ENCODE assay signal across 8 mouse cellular contexts in the genomic region with DNA sequence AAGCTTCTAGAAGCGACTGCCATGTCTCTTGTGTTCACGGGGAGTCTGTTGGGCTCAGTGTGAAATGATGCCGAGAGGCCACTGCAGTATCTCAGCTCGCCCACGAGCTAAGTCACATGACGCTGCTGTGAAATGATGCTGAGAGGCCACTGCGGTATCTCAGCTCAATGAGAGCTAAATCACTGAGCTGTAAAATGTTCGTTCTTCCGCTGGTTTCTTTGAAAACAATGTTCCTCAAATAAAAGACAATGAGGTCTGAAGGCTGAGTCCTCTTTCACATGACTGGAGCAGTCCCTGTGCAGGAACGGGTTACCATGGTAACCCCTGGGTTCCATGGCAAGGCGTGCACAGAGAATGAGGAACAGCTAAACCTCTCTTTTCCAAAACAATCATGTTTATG. TPM values are rescaled to one million over a fixed set of nuclear protein-coding genes. Genes with fewer than 3 reads are reported as not detected.
DNase-seq lines count a peak whose midpoint lies in the region; ATAC-seq lines count a peak whose summit lies in the region.

No protein-coding gene starts in this region.

- 33% methylated on average over 11 of the region's 11 CpGs for WGBS in forebrain, embryonic 10.5 days
- WGBS in neural tube, embryonic 14.5 days, result 9% methylated on average over 11 of the region's 11 CpGs
- WGBS in limb, embryonic 10.5 days, result 81% methylated on average over 11 of the region's 11 CpGs

- ATAC-seq in neural tube, embryonic 14.5 days (ENCODE audit: low read depth), result peak; percentile 94

- peak overlapping the region; percentile 34 for H3K4me3 ChIP-seq in forebrain, embryonic 10.5 days
- H3K4me3 ChIP-seq in neural tube, embryonic 14.5 days (ENCODE audit: low read depth, low read length), result peak overlapping the region; percentile 17; the same call in 1 of the 2 replicates
- H3K4me3 ChIP-seq in limb, embryonic 10.5 days, result no peak overlapping the region

- H3K27ac ChIP-seq in forebrain, embryonic 10.5 days, result peak overlapping the region; percentile 76
- H3K27ac ChIP-seq in neural tube, embryonic 14.5 days (ENCODE audit: low read depth, low read length), result peak overlapping the region; percentile 80
- no peak overlapping the region for H3K27ac ChIP-seq in limb, embryonic 10.5 days

- peak overlapping the region; percentile 17; the same call in 1 of the 2 replicates for H3K9ac ChIP-seq in neural tube, embryonic 14.5 days (replicated peaks; ENCODE audit: low read depth, low read length)

- peaks cover 7% of the 10 kb centered on the region; the same call in 1 of the 2 replicates for H3K27me3 ChIP-seq in forebrain, embryonic 10.5 days (ENCODE audit: poor library complexity, severe bottlenecking)
- no peaks in the 10 kb centered on the region for H3K27me3 ChIP-seq in neural tube, embryonic 14.5 days (ENCODE audit: control insufficient read depth, insufficient read depth, low read length)
- H3K27me3 ChIP-seq in limb, embryonic 10.5 days (ENCODE audit: low read depth, poor library complexity, severe bottlenecking), result no peaks in the 10 kb centered on the region

- H3K4me1 ChIP-seq in forebrain, embryonic 10.5 days, result peaks cover 39% of the 10 kb centered on the region
- H3K4me1 ChIP-seq in neural tube, embryonic 14.5 days (ENCODE audit: control insufficient read depth, insufficient read depth, low read length), result peaks cover 6% of the 10 kb centered on the region; the same call in 1 of the 2 replicates
- no peaks in the 10 kb centered on the region for H3K4me1 ChIP-seq in limb, embryonic 10.5 days

- no peaks in the 10 kb centered on the region for H3K36me3 ChIP-seq in forebrain, embryonic 10.5 days (replicated peaks)
- no peaks in the 10 kb centered on the region for H3K36me3 ChIP-seq in neural tube, embryonic 14.5 days (ENCODE audit: control insufficient read depth, insufficient read depth, low read length)
- H3K36me3 ChIP-seq in limb, embryonic 10.5 days, result no peaks in the 10 kb centered on the region

- peak; percentile 32 for DNase-seq in cerebellum, adult 11 months
- DNase-seq in forebrain, embryonic 10.5 days (ENCODE audit: extremely low spot score, low spot score), result peak; percentile 46
- peak; percentile 45 for DNase-seq in layer of hippocampus, postnatal 10 days (ENCODE audit: low spot score in 2 of 2)
- no peak for DNase-seq in urinary bladder, adult 2 months (ENCODE audit: low spot score)
- DNase-seq in gastrocnemius, adult 8-10 months (ENCODE audit: low spot score in 2 of 2), result no peak
- no peak for DNase-seq in limb, embryonic 10.5 days (ENCODE audit: low spot score)
- DNase-seq in T-cell, adult 2 months (ENCODE audit: low spot score), result no peak

- no peaks in the 10 kb centered on the region for H3K9me3 ChIP-seq in forebrain, embryonic 10.5 days
- no peaks in the 10 kb centered on the region for H3K9me3 ChIP-seq in neural tube, embryonic 14.5 days (ENCODE audit: control insufficient read depth, low read length)
- H3K9me3 ChIP-seq in limb, embryonic 10.5 days (replicated peaks), result no peaks in the 10 kb centered on the region

- H3K4me2 ChIP-seq in neural tube, embryonic 14.5 days (ENCODE audit: low read depth, low read length), result peak overlapping the region; percentile 39

RNA-seq across cellular contexts. Expression of a gene that starts 11.5 kb away (rescaled TPM):
- polyA plus RNA-seq in forebrain, embryonic 10.5 days (2016; fragmentation: Nextera tagmentation; extraction: Ambion mirVana), result 1.9 and 2.1 TPM in 2 replicates
- 100 to 1,000 TPM; 122 TPM for total RNA-seq in layer of hippocampus, postnatal 10 days (2021)
- 29.4 and 31.1 TPM in 2 replicates for polyA plus RNA-seq in neural tube, embryonic 14.5 days (2014; fragmentation: Nextera tagmentation; extraction: Ambion mirVana)
- polyA plus RNA-seq in urinary bladder, adult 2 months (2012; rRNA removed), result 5.6 and 5.9 TPM in 2 replicates
- under 1 TPM; 0.31 to 0.51 (median 0.32) TPM for total RNA-seq in gastrocnemius, adult 8-10 months (2022)
- 0.38 and 0.50 TPM in 2 replicates for polyA plus RNA-seq in limb, embryonic 10.5 days (2016; fragmentation: Nextera tagmentation; extraction: Ambion mirVana)

RNA-seq across cellular contexts. Expression of a gene that starts 50.0 kb away (rescaled TPM):
- 11.9 and 12.4 TPM in 2 replicates for polyA plus RNA-seq in forebrain, embryonic 10.5 days (2016; fragmentation: Nextera tagmentation; extraction: Ambion mirVana)
- total RNA-seq in layer of hippocampus, postnatal 10 days (2021), result 10 to 100 TPM; 53.0 to 58.5 TPM
- polyA plus RNA-seq in neural tube, embryonic 14.5 days (2014; fragmentation: Nextera tagmentation; extraction: Ambion mirVana), result 58.4 and 68.7 TPM in 2 replicates
- polyA plus RNA-seq in urinary bladder, adult 2 months (2012; rRNA removed), result 3.8 and 6.2 TPM in 2 replicates
- under 1 TPM in 3 of 4 experiments, not detected in 1; 0.16 to 0.36 (median 0.19) TPM for total RNA-seq in gastrocnemius, adult 8-10 months (2022)
- polyA plus RNA-seq in limb, embryonic 10.5 days (2016; fragmentation: Nextera tagmentation; extraction: Ambion mirVana), result 6.2 and 7.0 TPM in 2 replicates

Comparison
In these comparisons a context has a peak if more than half of its experiments do, and no peak if none do; other contexts are left out.
1. DNase-seq: peak in cerebellum, adult 11 months (single experiment), forebrain, embryonic 10.5 days (single experiment) and layer of hippocampus, postnatal 10 days (2 of 2); none in urinary bladder, adult 2 months (single experiment), gastrocnemius, adult 8-10 months (0 of 2), limb, embryonic 10.5 days (single experiment) and T-cell, adult 2 months (single experiment).